Mouse (Mus musculus) CD4-positive, CD25-positive, alpha-beta regulatory T cell, adult 4 months (primary cell): ENCODE data around the gene Tmem160. TPM values are rescaled to one million over a fixed set of nuclear protein-coding genes. Genes with fewer than 3 reads are reported as not detected.
A peak's percentile ranks its signal among the peaks of the same experiment; 100 is the strongest.

Source experiments
- ATAC-seq: one replicate; pipeline ENCODE4 v1.8.0; 2017
- polyA plus RNA-seq, 2 experiments: library from polyadenylated mRNA; unstranded; fragments of 100-300 nt; shearing (Covaris generic); gene quantifications; one replicate each; pipeline ENCODE4 v1.2.1; 2017

Gene Tmem160
- 1 to 10 TPM; 2.5 to 4.9 TPM for polyA plus RNA-seq

DNA sequence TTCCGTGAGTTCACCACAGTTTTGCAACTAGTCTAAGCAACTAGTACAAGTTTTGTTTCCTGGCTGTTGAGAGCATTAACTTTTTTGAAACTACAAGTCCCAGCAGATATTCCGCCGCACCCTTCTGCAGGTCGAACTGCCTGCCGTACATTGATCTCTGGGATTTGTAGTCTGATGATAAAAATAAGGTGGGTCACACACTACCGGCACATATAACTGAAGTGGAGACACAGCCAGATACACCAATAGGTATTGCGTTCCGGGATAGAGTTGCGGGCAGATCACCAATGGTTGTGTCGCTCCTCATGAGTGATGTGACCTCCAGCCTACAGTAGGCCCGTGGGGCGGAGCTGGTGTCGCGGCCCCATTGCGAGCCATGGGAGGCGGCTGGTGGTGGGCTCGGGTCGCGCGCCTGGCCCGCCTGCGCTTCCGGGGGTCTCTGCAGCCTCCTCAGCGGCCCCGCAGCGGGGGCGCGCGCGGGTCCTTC, at the start of gene Tmem160:
Gene Tmem160, plus strand, starts transcription at position 193 of the 487 bp plus-strand sequence.
- peak; percentile 99 for ATAC-seq

DNA sequence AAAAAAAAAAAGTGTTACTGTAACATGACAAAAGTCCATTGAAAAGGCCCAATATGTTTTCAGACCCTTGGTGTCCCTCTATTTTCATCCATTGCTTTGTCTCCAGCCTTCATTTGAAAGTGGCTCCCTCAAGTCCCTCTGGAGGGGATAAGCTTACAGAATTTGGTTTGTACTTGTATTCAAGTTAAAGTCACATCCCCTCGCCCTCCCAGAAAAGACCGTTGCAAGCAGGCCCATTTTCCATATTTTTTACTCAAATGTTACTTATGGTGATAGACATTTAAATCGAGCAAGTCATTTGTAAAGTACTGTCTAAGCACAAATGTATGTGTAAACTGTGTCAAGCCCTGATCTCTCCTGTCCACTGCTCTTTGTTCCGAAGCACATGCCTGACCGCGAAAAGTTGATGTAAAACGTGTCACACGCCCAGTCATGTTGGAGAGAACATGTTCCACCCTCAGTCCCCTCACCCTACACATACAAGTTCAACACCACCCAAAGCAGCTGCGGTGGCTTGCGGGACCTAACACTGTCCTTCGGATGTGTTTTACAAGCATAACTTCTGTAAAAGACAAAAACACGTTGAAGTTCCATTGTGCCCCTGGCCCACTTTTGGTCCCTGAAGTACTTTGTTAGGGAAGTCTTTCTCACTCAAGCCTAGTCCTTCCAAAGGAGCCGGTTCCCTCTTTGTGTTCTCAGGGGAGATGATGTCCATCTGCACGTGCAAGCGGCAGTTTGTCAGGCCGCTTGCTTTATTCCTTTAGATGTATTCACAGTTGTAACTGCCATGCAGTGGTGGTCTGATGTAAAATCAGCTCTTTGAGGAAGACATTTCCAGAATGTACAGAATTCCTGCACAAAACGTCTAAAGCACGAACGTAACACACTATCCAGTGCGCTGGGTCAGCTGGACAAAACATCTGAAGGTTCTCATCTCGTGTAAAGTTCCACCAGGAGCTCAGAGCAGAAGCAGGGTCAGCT, 49.3 kb upstream of the Tmem160 start:
- no peak for ATAC-seq

DNA sequence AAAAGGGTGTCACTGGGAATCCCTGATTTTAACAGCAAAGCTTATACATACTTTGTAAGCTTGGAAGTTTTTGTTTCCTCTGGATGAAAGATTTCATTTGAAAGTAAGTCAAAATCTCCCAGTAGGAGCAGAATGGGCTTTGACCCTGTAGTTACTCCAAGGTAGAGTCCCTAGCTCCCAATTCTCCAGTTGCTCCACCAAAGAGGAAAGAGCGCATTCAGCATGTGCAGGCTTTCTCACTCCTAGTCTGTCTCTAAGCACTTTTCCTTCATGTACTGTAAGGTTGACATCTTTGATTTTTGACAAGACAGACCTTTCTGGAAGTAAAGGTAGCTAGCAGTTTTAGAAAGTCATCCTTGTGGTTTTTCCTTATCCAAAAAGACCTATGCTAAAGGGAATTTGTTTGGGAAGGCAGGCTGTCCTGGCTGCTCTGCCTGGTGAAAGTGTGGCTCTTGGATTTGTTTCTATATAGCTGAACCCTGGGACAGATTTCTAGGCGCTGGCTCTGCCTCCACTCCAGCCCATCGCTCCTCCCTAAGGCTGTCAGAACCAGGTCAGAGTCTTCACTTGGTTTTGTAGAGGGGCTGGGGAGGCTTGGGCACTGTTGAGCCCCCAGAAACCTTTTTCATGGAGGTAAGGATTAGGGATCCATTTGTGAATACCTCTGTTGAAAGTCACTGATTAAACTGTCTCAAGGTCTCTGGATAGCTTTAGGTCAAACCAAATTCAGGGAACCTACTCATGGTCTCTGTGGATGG, 48.1 kb upstream of the Tmem160 start:
- ATAC-seq, result no peak

DNA sequence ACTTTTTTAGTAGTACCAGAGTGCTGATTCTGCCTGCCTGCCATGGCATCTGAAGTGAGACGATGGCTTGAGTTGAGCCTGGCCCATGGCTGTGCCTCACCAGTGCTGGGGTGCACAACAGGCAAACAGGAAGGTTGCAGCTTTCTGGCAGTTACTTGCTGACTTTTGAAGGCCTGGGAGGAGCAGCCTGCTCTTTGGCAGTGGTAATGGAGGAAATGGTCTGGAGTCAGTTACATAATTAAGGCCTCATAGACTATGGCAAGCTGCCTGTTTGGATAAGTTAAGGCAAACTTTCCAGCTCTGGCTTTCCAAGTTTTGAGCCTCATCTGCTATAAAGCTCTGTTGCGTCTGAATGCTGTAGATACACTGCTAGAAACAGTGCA, 47.5 kb upstream of the Tmem160 start:
- no peak for ATAC-seq

DNA sequence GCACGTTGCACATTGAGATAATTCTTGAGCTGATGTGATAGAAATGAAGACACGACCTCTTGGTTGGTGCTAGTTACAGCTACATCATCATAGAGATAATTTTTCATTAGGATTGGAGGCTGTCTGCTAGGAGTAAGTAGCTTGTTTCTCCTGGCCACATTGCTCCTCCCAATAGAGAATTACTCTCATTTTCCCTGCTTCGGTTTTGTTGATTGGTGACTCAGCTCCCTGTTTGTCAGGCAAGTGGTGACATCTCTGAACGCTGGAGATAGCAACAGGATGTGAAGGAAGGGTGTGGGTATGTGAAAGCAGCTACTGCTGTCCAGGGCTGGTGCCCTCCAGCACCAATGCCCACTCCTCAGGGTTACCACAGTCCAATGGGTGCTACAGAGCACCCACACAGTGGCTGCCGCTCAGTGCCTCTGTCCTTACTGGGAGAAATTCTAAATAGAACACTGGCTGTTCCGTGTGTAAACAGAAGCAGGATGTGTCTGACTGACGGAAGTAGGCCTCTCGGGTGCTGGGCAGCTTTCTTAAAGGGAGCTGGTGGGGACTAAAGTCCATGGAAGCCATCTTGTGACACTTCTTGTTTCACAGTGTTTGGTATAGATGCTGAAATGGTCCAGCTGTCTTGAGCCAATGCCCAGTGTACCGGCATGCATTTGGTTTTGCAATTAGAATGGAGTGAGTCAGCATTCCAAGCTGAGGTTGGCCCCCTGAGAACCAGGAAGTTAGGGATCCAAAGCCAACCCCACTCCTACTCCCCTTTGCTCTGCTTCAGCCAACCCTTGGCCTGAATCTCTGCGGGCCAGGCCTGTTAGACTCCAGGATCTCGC, 46.8 kb upstream of the Tmem160 start:
- peak; percentile 62 for ATAC-seq

DNA sequence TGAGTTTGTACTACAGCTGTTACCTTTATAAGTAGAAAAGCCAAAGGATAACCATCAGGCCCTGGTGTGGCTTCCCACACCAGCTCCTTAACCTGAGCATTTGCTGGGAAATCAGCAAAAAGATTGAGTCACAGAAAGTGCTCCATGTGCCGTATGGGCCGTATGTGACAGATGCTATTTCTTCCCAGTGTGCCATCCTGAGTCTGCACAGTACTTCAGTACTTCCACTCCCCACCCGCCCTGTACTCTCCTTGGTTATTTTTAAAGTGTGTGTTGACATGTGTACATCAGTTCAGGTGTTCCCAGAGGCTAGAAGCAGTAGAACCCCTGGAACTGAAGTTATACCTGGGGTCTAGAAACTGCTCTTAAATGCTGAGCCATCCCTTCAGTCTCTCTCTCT, 45.6 kb upstream of the Tmem160 start:
- no peak for ATAC-seq

DNA sequence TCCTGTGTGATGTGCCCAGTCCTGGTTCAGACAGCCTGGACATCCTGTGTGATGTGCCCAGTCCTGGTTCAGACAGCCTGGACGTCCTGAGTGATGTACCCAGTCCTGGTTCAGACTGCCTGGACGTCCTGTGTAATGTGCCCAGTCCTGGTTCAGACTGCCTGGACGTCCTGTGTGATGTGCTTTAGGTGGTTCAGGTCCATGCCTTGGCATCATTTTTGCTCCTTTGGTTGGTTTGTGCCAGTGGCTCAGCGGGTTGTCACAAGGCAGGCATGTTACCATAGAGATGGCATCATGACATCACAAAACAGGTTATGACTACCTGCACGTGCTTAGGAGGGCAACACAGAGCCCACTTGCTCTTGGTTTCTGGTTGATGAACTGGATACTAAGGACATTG, 41.5 kb upstream of the Tmem160 start:
- no peak for ATAC-seq

DNA sequence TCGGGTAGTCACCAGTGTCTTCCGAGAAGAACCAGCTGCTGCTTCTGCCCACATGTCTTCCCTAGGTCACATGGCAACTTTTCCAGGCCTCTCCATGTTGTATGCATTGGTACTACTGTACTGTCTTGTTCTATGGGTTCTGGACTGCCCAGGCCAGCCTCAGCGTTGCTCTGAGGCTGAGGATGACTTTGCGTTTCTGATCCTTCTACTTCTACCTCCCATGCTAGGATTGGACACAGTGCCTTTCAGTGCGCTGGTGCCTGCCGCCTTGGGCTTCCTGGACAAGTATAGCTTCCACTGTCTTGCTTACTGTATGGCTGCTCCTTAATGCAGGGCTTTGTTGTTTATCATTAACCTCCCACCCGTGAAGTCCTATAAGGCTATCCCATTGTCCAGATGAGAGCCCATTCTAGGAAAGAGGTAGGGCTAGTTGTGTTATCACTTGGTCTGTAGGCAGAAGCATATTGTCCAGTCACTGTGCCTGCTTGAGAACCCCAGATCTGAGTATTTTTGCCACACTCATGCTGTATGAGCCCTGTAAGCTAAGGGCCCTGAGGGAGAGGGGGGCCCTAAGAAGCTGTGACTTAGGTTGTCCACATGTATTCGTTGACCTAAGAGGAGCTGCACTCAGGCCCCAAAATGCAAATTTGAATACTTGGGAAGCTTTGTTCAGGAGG, 40.2 kb upstream of the Tmem160 start:
- ATAC-seq, result no peak

DNA sequence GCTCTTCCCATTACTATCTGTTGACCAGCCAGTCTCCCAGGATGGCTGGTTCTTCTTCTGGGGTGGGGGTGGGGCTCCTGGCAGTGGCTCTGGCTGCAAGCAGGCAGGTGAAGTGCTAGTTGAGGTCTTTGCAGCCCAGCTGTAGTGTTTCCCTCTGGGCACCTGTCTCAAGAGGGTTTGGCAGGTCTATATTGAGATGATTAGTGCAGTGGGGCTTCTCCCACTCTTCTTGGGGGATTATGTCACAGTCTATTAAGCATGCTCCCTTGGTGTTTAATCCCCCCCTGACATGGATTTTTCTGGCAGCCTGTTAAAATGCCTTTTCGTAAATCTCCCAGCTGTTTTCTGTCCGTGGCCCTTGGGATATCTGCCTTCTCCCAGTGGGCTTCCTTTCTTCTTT, 39.6 kb upstream of the Tmem160 start:
- ATAC-seq, result no peak

DNA sequence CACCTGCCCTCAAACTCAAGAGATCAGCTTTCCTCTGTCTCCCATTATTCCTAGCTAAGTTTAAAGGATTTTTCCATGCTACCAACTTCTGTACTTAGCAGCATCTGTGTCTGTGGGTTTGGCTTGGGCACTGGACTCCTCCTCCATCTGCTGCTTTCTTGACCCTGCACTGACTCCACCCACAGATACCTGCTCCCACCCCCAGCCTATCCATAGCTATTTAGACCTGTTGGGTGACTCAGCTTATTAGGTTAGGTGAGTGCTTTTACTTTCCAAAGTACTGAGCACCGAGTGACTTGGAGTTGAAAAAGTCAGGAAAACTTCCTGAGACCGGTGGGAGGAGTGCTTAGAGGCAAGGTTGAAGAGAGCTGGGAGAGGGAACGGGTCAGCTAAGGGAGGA, 37.2 kb upstream of the Tmem160 start:
- no peak for ATAC-seq

DNA sequence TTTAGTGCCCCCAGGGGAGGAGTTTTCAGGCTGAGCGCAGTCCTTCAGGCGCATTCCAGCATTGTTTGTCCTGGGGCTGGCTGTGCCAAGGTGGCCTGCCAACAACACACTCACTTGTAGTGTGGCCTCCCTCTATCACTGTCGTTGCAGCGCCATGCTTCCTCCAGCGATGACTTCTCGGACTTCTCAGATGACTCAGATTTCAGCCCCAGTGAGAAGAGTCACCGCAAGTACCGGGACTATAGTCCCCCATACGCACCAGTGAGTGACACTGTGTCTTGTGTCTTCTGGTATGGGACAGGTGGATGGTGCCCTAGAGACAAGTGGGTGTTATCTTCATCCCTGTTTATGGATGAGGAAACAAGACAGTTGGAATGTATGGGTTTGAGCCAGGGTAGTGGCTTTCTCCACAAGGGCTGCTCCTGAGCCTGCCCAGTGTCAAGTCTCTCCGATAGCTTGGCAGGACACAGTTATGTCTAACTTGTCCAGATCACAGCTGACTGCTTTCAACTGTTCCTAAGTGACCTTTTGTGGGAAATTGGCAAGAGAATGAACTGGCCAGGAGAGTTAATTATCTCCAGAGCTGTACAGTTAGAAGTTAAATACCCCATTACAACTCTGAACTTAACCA, 35.3 kb upstream of the Tmem160 start:
- ATAC-seq, result no peak

DNA sequence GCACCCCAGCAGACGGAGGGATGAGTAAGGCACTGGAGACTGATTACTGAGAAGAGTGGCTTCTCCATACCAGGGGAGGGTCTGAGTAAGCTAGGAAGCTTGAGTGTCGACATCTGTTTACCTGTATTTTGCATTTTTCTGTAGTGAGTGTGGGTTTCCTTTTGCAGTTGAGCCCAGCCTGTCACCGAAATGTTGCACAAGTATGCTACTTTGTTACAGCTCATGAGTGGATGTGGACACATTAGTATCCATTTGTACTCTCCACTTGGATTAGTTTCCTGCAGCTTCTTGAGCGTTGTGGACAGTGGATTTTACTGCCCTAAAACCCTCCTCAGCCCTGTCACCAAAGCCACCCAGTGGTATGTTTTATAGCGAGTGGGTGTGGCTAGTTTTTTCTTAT, 33.9 kb upstream of the Tmem160 start:
- ATAC-seq, result no peak

DNA sequence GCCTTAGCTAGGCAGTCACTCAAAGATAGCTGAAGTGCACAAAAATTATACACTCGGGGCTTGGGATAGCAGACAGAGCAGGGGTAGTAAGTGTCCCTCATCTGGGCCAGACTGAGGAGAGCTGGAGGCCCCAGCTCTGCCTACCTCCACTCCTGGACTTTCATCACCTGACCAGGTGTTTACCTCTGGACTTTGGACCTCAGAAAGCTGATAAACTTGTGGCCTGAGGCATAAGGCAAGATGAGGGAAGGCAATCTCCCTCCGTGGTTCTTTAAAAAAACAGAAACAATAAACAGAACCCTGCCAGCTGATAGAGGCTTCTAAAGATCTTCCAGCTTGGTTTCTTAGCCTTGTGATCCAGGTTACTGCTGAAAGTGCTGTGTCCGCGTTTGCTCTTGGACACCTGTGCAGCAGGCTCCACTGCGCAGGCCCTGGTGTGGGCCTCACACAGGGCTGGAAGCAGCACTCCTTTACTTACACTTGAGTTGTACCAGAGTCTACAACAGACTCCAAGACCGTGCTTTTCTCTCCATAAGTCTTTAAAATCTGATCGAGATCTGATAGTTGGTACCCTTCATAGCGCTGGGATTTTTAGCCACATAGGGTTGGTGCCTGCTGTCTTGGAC, 32.0 kb upstream of the Tmem160 start:
- no peak for ATAC-seq

DNA sequence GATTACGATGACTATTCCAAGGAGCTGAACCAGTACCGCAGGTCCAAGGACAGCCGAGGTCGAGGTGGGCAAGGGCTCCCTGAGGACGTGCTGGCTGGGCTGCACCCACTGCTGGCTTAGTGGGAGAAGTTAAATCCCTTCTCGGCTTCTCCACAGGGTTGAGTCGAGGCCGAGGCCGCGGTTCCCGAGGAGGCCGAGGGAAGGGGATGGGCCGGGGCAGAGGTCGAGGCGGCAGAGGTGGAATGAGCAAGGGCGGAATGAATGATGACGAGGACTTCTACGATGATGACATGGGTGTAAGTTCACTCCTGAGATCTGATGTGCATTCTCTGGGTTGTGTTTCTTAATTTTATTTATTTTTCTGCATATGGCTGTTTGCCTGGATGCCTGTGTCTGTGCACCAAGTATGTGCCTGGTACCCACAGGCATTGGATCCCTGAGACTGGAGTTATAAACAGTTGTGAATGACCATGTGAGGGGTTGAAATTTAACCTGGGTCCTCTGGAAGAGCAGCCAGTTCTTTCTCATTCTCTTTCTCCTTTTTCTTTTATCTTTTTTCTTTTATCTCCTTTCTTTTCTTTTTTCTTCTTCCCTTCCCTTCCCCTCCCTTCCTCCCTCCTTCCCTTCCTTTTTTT, 30.2 kb upstream of the Tmem160 start:
- ATAC-seq, result no peak

DNA sequence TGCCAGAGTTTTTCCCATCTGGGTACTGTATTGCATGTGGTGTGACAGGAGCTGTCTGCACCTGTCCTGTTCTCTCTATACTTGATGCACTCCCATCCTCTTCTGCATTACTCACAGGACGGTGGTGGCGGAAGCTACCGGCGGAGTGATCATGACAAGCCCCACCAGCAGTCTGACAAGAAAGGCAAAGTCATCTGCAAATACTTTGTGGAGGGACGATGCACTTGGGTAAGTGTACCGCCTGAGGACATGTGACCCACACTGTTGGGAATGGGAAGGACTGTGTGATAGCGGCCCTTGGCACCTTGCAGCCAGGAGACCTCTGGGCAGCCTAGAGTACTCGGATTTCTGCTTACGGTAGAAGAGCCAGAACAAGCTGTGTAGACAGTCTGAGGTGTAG, 28.8 kb upstream of the Tmem160 start:
- ATAC-seq, result no peak

DNA sequence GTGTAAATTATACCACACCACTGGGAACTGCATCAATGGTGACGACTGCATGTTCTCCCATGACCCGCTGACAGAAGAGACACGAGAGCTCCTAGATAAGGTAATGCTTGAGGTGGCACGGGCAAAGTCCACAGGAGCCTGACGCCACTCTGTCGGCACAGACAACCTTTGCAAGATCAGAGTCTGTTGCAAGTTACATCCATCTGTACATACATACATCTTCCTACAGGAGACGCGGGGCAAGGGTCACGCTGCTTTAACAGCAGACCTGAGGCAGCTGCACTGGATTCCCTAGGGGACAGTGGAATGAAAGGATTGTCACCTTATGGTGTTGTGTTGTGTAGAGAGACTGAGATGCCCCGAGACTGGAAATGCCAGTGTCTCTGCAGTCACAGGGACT, 26.9 kb upstream of the Tmem160 start:
- ATAC-seq, result no peak

DNA sequence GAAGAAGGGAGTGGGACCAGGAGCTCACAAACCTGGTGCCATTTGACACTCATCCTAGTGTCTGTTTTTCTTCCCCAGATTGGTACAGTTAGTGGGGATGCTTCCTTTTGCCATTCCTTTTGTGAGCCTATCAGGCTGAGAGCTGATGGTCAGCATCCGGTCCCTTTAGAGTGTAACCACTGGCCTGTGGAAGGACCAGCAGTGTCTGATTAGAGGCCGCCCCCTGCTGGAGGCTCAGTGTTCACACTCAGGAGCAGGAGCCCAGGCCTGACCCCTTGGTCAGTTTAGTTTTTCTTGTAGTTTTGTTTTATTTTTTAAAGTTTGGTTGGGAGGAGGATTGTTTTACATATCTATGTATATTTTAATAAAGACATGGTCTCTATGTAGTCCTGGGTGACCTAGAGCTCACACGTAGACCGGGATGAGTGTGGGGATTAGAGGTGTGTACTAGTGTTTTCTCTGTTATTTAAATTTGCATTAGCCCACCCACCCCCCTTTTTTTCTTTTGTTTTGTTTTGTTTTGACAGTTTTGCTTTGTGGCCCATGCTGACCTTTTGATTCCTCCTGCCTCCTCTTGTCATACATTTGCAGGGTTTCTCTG, 26.4 kb upstream of the Tmem160 start:
- ATAC-seq, result peak; percentile 51

DNA sequence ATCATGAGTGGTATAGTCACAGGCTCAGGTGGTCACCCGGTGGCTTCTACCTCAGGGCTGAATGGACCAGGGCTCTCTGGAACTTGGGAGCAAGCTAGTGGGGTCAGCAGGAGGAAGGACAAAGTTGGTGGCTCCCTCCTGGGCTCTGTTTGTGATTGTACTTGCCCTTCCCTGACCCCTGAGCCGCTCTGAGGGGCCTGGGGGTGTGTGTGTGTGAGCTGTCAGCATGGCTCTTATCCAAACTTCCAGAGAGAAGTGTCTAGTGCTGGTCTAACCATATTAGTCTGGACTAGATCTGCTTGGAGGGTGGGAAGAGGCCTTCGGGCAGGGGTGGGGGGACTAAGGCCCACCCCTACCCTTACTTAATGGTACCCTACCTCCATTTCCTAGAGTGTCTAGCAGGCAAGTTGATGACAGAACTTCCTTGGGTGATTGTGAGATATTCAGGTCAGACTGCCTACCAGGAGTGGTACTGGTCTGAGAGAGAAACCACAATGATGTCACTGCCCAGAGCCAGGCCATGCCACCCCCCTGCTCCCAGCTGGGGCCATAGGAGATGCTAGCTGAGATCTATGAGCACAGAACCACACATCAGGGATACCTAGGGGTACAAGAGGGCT, 19.1 kb upstream of the Tmem160 start:
- ATAC-seq, result no peak

DNA sequence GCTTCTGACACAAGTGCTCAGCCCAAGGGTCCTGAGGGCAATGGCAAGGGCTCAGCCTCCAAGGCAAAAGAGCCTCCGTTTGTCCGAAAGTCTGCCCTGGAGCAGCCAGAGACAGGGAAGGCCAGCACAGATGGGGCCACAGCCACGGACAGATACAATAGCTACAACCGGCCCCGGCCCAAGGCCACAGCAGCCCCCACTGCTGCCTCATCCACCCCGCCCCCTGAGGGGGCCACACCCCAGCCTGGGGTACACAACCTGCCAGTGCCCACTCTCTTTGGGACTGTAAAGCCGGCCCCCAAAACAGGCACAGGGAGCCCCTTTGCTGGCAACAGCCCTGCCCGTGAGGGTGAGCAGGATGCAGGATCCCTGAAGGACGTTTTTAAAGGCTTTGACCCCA, 17.5 kb upstream of the Tmem160 start:
- no peak for ATAC-seq

DNA sequence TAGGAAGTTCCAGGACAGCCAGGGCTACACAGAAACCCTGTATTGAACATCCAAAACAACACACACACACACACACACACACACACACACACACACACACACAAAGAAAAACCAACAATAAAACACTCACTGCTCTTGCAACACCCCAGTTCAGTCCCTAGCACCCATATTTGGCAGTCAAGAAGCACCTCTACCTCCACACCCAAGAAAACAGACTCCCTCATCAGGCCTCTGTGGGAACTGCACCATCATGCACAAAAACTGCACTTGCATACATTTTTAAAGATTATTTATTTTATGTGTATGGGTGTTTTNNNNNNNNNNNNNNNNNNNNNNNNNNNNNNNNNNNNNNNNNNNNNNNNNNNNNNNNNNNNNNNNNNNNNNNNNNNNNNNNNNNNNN, 11.3 kb upstream of the Tmem160 start:
- peak; percentile 61 for ATAC-seq
